Mouse (Mus musculus): ENCODE data around the gene Tpm1. TPM values are rescaled to one million over a fixed set of nuclear protein-coding genes. Genes with fewer than 3 reads are reported as not detected.

The Tpm1 gene
- polyA plus RNA-seq, 1 experiment from 2014 or later = 85.7 TPM

DNA sequence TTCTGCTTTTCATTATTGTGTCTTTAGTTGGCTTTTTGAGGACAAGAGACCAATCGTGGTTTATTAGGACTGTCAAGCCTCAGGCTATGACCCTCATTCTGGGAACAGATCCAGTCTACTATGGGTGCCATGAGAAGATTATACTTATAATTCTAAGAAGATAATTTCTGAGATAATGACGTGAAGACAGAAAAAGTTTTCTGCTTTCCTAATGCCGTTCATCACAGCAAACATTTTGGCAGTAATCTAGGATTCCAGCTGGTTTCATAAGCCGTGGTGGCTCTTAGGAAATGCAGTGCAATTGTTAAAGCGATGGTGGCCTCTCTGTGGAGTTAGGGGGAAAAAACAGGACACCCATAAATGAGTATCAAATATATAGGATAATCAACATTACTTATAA lies 40.0 kb upstream of the Tpm1 start:
- ATAC-seq = no peak
- no peak for DNase-seq
- Histone ChIP-seq H3K27me3 (ENCODE audit: insufficient read depth, low read length) (no peaks in the 10 kb centered on the region), H3K4me2 (ENCODE audit: low read depth, low read length) (no peak overlapping the region), H3K27ac (ENCODE audit: low read depth) (no peak overlapping the region), H3K9ac (replicated peaks) (no peak overlapping the region), H3K4me3 (ENCODE audit: low read depth, low read length) (no peak overlapping the region), H3K9me3 (ENCODE audit: low read length) (no peaks in the 10 kb centered on the region), H3K4me1 (ENCODE audit: insufficient read depth) (peaks cover 12% of the 10 kb centered on the region), H3K36me3 (replicated peaks; ENCODE audit: insufficient read depth, low read length) (no peaks in the 10 kb centered on the region)
- WGBS (ENCODE audit: insufficient replicate concordance) = 59% methylated on average over 5 of the region's 5 CpGs
- TF ChIP-seq CTCF (IDR thresholded peaks at IDR 0.05; ENCODE audit: low read depth) (no peak), EP300 (IDR thresholded peaks at IDR 0.05; ENCODE audit: low read depth) (no peak)

DNA sequence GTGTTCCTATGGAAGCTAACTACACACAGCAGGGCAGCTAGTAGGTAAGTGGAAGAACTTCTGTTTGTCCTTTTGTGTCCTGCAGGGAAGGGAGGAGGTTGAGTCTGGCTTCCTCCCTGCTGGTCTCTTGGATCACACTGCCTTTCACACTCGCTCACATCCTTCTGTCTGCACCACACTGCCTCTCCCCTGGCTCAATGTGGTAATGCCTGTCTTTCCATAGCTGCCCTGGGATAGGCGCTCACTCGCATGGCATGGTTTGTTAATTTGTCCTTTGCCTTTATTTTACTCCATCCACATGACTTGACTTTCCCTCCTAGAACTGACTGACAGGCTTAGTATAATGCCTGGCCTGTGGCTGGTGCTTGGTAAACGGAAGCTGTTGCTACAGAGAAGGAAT lies 34.6 kb upstream of the Tpm1 start:
- Histone ChIP-seq H3K27ac (ENCODE audit: low read depth) (no peak overlapping the region), H3K9ac (replicated peaks) (no peak overlapping the region), H3K4me2 (ENCODE audit: low read depth, low read length) (no peak overlapping the region), H3K27me3 (ENCODE audit: insufficient read depth, low read length) (no peaks in the 10 kb centered on the region), H3K4me3 (ENCODE audit: low read depth, low read length) (no peak overlapping the region), H3K9me3 (ENCODE audit: low read length) (no peaks in the 10 kb centered on the region), H3K36me3 (replicated peaks; ENCODE audit: insufficient read depth, low read length) (no peaks in the 10 kb centered on the region), H3K4me1 (ENCODE audit: insufficient read depth) (no peaks in the 10 kb centered on the region)
- ATAC-seq (no peak), DNase-seq (no peak)
- TF ChIP-seq EP300 (IDR thresholded peaks at IDR 0.05; ENCODE audit: low read depth) (no peak), CTCF (IDR thresholded peaks at IDR 0.05; ENCODE audit: low read depth) (no peak)
- 71% methylated on average over 4 of the region's 4 CpGs for WGBS (ENCODE audit: insufficient replicate concordance)

DNA sequence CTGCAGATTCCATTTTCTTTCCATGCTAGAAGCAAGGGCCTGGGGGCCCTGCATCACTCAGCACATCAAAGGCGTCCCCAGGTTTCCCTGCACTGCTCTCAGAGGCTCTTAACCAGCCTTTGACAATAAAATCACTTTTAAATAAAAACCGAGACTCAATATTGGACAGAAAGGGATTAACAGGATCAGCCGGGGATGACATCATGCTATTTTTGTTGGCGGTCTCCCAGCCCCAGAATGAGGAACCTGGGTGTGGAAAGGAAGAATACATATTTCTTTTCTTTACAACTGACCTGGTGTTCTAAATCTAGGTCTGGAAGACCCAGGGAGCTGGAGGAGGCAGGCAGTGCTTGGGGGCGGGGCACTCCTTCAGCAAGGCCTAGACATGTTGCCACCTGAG lies 32.5 kb upstream of the Tpm1 start:
- Histone ChIP-seq H3K27ac (ENCODE audit: low read depth) (no peak overlapping the region), H3K4me2 (ENCODE audit: low read depth, low read length) (no peak overlapping the region), H3K4me1 (ENCODE audit: insufficient read depth) (no peaks in the 10 kb centered on the region), H3K9me3 (ENCODE audit: low read length) (no peaks in the 10 kb centered on the region), H3K27me3 (ENCODE audit: insufficient read depth, low read length) (no peaks in the 10 kb centered on the region), H3K4me3 (ENCODE audit: low read depth, low read length) (no peak overlapping the region), H3K9ac (replicated peaks) (no peak overlapping the region), H3K36me3 (replicated peaks; ENCODE audit: insufficient read depth, low read length) (no peaks in the 10 kb centered on the region)
- WGBS (ENCODE audit: insufficient replicate concordance) = 58% methylated on average over 5 of the region's 5 CpGs
- TF ChIP-seq CTCF (IDR thresholded peaks at IDR 0.05; ENCODE audit: low read depth) (no peak), EP300 (IDR thresholded peaks at IDR 0.05; ENCODE audit: low read depth) (no peak)
- no peak for ATAC-seq
- DNase-seq = no peak

DNA sequence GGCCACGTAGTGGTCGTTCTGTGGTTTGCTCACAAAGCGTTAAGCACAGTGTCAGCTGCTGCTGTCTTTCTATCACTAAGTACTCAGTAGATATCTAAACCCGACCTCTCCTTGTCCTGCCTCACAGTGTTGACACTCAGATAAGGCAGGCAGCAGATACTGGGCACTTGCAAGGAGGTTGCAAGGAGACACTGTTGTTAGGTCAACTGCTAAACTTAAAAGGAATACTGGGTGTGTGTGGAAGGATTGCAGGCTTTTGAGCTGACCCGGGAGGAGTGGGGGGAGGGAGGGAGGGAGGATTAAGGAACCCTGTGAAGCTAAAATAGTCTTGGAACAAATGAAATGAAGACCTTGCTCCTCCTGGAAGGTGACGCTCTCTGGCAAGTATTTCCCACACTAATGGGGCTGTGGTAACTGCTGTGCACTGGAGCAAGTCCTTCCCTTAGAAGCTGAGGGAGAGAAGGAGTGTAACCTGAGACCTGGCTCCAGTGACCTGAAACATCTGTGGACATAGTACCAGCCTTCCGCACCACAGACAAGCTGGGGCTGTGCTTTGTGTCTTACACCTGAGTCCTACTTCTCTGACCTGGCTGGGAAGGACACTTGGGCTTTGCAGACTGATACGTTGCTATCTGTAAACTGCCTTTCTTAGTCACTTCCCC lies 28.6 kb upstream of the Tpm1 start:
- H3K9ac ChIP-seq (replicated peaks) = no peak overlapping the region
- DNase-seq (no peak), ATAC-seq (no peak)
- TF ChIP-seq EP300 (IDR thresholded peaks at IDR 0.05; ENCODE audit: low read depth) = no peak
- TF ChIP-seq CTCF (IDR thresholded peaks at IDR 0.05; ENCODE audit: low read depth) = no peak
- no peak overlapping the region for H3K27ac ChIP-seq (ENCODE audit: low read depth)
- H3K4me1 ChIP-seq (ENCODE audit: insufficient read depth) = no peaks in the 10 kb centered on the region
- H3K27me3 ChIP-seq (ENCODE audit: insufficient read depth, low read length) = no peaks in the 10 kb centered on the region
- H3K4me2 ChIP-seq (ENCODE audit: low read depth, low read length) = no peak overlapping the region
- 30% methylated on average over 8 of the region's 8 CpGs for WGBS (ENCODE audit: insufficient replicate concordance)
- H3K4me3 ChIP-seq (ENCODE audit: low read depth, low read length) = no peak overlapping the region
- no peaks in the 10 kb centered on the region for H3K9me3 ChIP-seq (ENCODE audit: low read length)
- no peaks in the 10 kb centered on the region for H3K36me3 ChIP-seq (replicated peaks; ENCODE audit: insufficient read depth, low read length)

GRCm38 (mm10) chr9:67077266-67077657 lies 28.1 kb upstream of the Tpm1 start:
- H3K4me2 ChIP-seq (ENCODE audit: low read depth, low read length) = no peak overlapping the region
- no peak for DNase-seq
- H3K9me3 ChIP-seq (ENCODE audit: low read length) = no peaks in the 10 kb centered on the region
- no peaks in the 10 kb centered on the region for H3K36me3 ChIP-seq (replicated peaks; ENCODE audit: insufficient read depth, low read length)
- no peak overlapping the region for H3K9ac ChIP-seq (replicated peaks)
- WGBS (ENCODE audit: insufficient replicate concordance) = 45% methylated on average over 7 of the region's 7 CpGs
- ATAC-seq = no peak
- no peak overlapping the region for H3K27ac ChIP-seq (ENCODE audit: low read depth)
- H3K4me3 ChIP-seq (ENCODE audit: low read depth, low read length) = no peak overlapping the region
- H3K4me1 ChIP-seq (ENCODE audit: insufficient read depth) = no peaks in the 10 kb centered on the region
- no peaks in the 10 kb centered on the region for H3K27me3 ChIP-seq (ENCODE audit: insufficient read depth, low read length)
- TF ChIP-seq CTCF (IDR thresholded peaks at IDR 0.05; ENCODE audit: low read depth) = no peak
- TF ChIP-seq EP300 (IDR thresholded peaks at IDR 0.05; ENCODE audit: low read depth) = no peak

DNA sequence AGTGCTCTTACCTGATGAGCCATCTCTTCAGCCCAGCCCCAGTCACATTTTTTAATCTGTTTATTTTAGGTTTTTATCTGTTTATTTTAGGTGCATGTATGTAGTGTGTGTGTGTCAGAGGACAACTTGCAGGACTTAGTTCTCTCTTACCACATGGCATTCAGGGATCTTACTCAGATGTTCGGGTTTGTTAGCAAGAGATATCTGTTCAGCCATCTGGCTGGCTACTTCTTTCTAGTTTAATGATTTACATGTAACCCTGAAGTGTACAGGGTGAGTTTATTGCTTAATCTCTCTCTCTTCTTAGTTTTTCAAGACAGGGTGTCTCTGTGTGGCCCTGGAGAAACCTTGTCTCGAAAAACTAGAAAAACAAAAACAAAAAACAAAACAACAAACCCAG lies 23.0 kb upstream of the Tpm1 start:
- Histone ChIP-seq H3K9ac (replicated peaks) (no peak overlapping the region), H3K9me3 (ENCODE audit: low read length) (no peaks in the 10 kb centered on the region), H3K4me3 (ENCODE audit: low read depth, low read length) (no peak overlapping the region), H3K27me3 (ENCODE audit: insufficient read depth, low read length) (no peaks in the 10 kb centered on the region), H3K36me3 (replicated peaks; ENCODE audit: insufficient read depth, low read length) (no peaks in the 10 kb centered on the region), H3K4me1 (ENCODE audit: insufficient read depth) (peaks cover 4% of the 10 kb centered on the region; the same call in 1 of the 2 replicates), H3K4me2 (ENCODE audit: low read depth, low read length) (no peak overlapping the region), H3K27ac (ENCODE audit: low read depth) (no peak overlapping the region)
- no peak for DNase-seq
- 30% methylated on average over 2 of the region's 2 CpGs for WGBS (ENCODE audit: insufficient replicate concordance)
- peak; percentile 50; the same call in 1 of the 2 replicates for ATAC-seq
- TF ChIP-seq CTCF (IDR thresholded peaks at IDR 0.05; ENCODE audit: low read depth) (no peak), EP300 (IDR thresholded peaks at IDR 0.05; ENCODE audit: low read depth) (no peak)

Data from liver, postnatal 0 days (tissue).